Mouse (Mus musculus) brain, adult 2 months (tissue): ENCODE data around the gene Dcst1.

ENCODE experiments used
- DNase-seq: peaks from one replicate; pipeline ENCODE4 v3.0.0; 2011; ENCODE audit warnings: low read depth, low spot score

Dcst1 gene

DNA sequence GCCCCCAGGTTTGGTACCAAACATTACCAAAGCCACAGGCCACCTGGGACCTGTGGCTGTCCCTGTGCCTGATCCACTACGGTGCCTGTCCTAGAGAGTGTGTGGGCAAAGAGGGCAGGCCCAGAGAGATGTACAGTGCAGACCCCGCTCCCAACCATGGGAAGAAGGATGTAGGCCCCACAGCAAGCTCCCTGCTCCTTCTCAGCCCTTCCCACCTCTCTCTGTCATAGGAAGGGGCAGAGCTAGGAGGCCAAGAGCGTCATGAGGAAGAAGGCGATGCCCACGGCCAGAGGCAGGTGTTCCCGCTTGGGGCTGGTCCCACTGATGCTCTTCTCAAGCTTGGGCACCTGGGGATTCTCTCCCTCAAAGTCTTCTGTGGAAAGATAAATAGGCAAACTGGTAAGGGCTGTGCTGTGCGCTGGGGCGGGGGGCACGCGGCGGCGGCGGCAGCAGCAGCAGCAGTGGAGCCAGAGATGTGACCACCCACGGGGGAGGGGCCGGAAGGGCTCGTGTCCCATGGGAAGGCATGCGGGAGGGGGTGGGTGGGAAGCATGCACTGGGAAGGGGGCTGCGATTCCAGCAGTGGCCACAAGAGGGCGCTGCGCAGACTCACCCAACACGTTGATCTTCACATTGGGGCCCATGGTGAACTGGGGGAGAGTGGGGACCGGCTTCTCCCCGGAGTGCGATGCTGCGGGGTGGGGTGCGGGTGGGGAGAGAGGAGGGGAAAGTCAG, 49.7 kb downstream of the Dcst1 start:
- peak; percentile 87 for DNase-seq

DNA sequence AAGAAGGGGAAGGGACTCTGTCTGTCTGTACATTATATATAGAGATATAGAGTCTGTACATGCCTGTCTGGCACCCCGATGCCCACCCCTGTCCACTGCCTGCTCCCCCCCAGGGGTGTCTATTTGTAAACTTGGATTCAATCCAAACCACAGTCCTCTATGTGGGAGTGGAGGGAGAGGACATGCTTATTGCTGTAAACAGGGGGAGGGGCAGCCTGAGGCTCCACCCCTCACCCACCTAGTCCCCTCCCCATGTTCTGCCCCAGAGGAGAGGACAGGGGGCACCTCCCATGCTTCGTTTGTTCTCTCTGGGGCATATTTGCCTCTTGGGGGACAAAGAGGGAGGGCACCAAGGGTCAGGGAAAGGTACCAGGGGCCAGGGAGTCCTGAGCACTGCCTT, 50.3 kb downstream of the Dcst1 start:
- DNase-seq: no peak

DNA sequence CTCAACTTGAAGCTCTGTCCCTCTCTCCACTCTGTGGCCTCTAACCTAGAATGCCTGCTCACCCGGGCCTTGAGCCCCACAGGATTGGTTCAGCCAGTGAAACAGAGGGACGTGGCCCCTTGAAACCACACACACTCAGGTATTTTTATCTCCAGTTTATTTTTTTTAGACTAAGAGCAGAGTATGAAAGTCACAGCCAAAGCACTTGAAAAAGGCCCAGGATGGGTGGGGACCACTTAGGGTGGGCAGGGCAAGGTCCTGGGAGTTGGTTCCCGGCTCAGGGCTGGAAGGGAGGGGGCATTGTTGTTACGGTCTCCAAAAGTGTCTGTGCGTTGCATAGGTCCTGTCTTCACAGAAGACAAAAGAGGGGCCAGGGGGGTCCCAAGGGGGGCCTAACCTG, 50.7 kb downstream of the Dcst1 start:
- DNase-seq: no peak

DNA sequence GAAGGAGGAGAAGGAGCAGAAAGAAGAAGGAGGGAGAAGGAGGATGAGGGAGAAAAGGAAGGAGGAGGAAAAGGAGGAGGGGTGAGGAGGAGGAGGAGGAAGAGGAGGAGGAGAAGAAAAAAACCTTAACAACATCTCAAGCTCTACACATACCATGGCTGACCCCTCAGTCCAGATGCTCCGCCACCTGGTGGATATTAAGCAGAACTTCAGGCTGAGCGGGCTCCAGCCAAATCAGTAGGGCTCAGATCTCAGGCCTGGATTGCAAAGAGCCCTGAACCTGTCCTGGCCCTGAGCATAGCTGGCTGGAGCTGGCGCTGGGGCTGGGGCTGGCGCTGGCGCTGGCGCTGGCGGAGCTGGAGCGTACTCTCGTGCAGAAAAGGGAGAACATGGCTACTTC, 57.0 kb downstream of the Dcst1 start:
- peak; percentile 80 for DNase-seq

DNA sequence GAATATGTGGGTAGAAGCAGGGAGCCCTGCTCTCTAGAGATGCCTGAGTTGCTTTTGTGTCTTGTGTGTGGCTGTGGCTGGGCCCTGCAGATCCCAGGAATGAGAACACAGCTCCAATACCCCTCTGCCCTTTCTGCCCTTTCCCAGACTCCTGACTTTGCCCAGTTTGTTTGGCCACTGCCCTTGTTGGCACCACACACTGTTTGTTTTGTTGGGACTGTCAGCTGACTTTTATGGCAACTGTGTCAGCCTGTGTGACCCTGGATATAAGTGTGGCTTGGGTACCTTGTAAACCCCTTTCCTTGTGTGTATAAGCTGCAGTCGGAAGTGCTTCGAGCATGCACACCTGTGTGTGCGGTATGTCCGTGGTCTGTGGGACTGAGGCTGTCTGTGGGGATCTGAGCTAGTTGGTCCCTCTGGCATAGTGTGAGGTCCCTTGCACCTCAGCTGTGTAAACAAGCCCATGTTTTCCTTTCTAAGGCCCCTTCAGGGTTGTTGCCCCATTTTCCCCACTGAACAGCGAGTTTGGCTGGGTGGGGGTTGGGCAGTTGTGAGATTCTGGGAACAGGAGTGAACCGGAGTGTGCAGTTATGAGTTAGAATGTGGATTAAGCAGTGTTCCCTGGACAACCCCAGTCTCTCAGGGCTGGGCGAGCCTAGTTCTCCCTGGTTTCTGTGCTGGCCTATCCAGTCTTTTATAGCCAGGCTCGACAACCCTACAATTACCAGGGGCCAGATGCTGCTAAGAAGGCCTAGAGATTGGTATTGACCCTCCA, 59.3 kb downstream of the Dcst1 start:
- no peak for DNase-seq

DNA sequence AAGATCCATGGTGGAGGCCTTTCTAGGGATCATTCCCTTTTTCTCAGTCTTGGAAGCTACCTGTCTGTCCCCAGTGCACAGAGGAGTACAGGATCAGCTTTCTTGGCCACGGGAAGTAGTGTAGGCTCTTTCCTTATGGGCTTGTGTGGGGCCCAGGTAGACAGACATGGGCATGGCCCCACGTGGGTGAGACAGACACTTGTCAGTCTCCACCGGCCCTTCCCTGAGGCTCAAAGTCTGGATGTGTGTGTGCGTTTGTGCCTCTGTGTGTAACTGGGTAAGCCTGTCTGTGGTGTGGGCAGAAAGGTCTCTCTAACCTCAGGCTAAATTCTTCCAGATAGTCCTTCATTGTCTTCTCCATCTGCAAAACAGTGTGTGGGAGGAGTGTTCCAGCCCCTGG, 59.9 kb downstream of the Dcst1 start:
- DNase-seq: no peak

DNA sequence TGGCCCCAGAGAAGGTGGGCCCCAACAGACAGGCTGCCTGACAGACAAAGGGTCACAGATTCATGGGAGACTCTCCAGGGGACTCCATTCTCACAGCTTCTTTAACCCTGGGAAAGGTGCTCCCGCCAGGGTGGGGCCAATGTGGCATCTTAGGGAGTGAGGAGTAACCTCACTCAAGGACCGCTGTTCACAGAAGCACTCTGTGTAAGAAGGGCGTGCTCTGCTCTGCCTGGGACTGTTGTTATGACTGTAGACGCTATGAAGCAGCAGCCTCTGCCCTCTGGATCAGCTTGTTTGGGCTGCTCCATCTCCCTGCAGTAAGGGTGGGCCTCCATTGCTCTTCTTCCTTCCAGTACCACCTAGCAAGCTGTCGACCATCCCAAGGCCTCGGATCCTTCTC, 60.6 kb downstream of the Dcst1 start:
- no peak for DNase-seq

DNA sequence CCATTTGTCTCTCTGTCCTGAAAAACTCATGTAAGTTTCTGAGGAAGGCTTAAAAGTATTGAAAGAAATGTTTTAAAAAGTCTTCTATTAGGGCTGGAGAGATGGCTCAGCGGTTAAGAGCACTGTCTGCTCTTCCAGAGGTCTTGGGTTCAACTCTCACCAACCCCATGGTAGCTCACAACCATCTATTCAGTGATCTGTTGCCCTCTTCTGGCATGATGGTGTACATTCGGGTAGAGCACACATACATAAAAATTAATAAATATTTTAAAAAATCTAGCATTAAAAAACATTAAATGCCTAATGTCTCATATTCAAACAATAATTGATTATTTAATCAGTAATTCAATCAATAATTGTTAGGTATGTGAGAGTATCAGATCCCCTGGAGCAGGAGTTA, 64.5 kb downstream of the Dcst1 start:
- no peak for DNase-seq
